Mouse (Mus musculus) midbrain, embryonic 11.5 days (tissue): ENCODE measurements around the gene Aplp1. TPM values are rescaled to one million over a fixed set of nuclear protein-coding genes. Genes with fewer than 3 reads are reported as not detected.

Experiments
- ATAC-seq: fragments of 200-750 bp; cut with Nextera tagmentation; 2 replicates; pipeline ENCODE4 v1.8.0; 2017; ENCODE audit warnings: moderate TSS enrichment, moderate library complexity; ENCODE audit not compliant: low FRiP score
- DNase-seq: peaks from one replicate; pipeline ENCODE4 v3.0.0; 2015; ENCODE audit warnings: low spot score; ENCODE audit errors: missing footprints
- H3K27ac ChIP-seq: fragments of 300-500 bp; sonication (generic); 2 replicates; pipeline ENCODE4 v1.5.1; 2014; ENCODE audit warnings: low read depth, low read length
- H3K27me3 ChIP-seq: fragments of 300-500 bp; sonication (generic); 2 replicates; pipeline ENCODE4 v1.6.1; 2014; ENCODE audit warnings: mild to moderate bottlenecking, low read length, moderate library complexity, mixed read lengths; ENCODE audit not compliant: control insufficient read depth, insufficient read depth
- H3K36me3 ChIP-seq: fragments of 300-500 bp; sonication (generic); 2 replicates; pipeline ENCODE4 v1.6.1; 2014; ENCODE audit warnings: mild to moderate bottlenecking, low read length, moderate library complexity, mixed read lengths; ENCODE audit not compliant: control insufficient read depth, insufficient read depth
- H3K4me1 ChIP-seq: fragments of 300-500 bp; sonication (generic); 2 replicates; pipeline ENCODE4 v1.6.1; 2014; ENCODE audit warnings: low read length; ENCODE audit not compliant: control insufficient read depth, insufficient read depth
- H3K4me2 ChIP-seq: fragments of 300-500 bp; sonication (generic); 2 replicates; pipeline ENCODE4 v1.6.1; 2014; ENCODE audit warnings: mild to moderate bottlenecking, moderate library complexity
- H3K4me3 ChIP-seq: fragments of 300-500 bp; sonication (generic); 2 replicates; pipeline ENCODE4 v1.5.1; 2014; ENCODE audit warnings: low read depth, low read length
- H3K9ac ChIP-seq: fragments of 300-500 bp; sonication (generic); 2 replicates; pipeline ENCODE4 v1.6.1; 2014; ENCODE audit warnings: low read length
- H3K9me3 ChIP-seq: fragments of 300-500 bp; sonication (generic); 2 replicates; pipeline ENCODE4 v1.6.1; 2016; ENCODE audit warnings: low read length; ENCODE audit not compliant: control insufficient read depth
- WGBS: fragments of 180-500 bp; shearing (Covaris S2); extraction: QIAGEN DNeasy Blood & Tissue Kit; methylation state at CpG from one replicate; pipeline ENCODE4 v1.1.7; 2014; 5-methylcytosine and 5-hydroxymethylcytosine counted together
- polyA plus RNA-seq: library from polyadenylated mRNA; unstranded; fragments of >200 nt; fragmentation: Nextera tagmentation; extraction: Ambion mirVana; gene quantifications from 2 replicates; pipeline ENCODE4 v1.2.1, GENCODE M21; 2014

The Aplp1 gene
- polyA plus RNA-seq, 1 experiment from 2014 or later: 134 TPM

DNA sequence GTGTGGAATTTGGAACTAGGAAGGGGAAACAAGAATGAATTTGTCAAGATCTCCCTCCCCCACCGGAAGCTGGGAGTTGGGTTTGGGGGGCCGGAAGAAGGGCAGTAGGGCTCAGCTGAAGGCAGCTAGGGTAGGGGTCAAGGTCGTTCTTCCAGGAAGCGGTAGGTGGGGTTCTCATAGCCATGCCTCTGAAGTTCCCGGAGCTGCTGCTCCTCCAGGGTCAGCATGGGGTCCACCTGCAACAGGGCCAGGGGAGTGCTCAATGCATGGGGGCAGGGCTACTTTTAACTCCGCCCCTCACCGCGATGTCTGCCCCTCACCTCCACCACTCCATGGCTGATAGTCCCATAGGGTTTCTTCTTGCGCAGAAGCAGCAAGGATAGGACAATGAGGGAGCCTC is 10.2 kb downstream of the Aplp1 start:
- Histone ChIP-seq H3K36me3 (0 out of 2 replicates have a peak, but pooled peaks cover 3% of the 10 kb centered on the region), H3K9ac (no peak overlapping the region), H3K27me3 (no peaks in the 10 kb centered on the region), H3K4me3 (no peak overlapping the region), H3K27ac (no peak overlapping the region), H3K4me1 (no peaks in the 10 kb centered on the region), H3K9me3 (no peaks in the 10 kb centered on the region), H3K4me2 (no peak overlapping the region)
- no peak for DNase-seq
- no peak for ATAC-seq
- WGBS: 64% methylated on average over 9 of the region's 9 CpGs

DNA sequence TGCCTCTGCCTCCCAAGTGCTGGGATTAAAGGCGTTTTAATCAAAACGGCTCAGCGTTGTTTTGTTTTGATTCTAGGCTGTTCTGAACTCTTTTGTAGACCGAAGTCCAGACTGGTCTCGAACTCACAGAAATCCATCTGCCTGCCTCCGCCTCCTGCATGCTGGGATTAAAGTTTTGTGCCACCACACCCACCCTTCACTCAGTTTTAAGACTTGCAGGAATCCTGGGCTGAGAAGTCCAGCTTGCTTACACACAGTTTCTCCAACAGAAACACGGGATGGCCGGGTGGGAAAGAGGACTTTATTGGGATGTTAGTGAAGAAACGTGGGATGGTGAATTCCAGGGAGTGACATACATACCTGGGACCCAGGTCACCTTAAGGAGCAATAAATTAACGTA is 10.6 kb downstream of the Aplp1 start:
- Histone ChIP-seq H3K9me3 (no peaks in the 10 kb centered on the region), H3K4me3 (no peak overlapping the region), H3K27ac (no peak overlapping the region), H3K4me1 (no peaks in the 10 kb centered on the region), H3K27me3 (no peaks in the 10 kb centered on the region), H3K9ac (no peak overlapping the region), H3K4me2 (no peak overlapping the region), H3K36me3 (0 out of 2 replicates have a peak, but pooled peaks cover 3% of the 10 kb centered on the region)
- WGBS: 73% methylated on average over 10 of the region's 10 CpGs
- no peak for ATAC-seq
- DNase-seq: no peak

DNA sequence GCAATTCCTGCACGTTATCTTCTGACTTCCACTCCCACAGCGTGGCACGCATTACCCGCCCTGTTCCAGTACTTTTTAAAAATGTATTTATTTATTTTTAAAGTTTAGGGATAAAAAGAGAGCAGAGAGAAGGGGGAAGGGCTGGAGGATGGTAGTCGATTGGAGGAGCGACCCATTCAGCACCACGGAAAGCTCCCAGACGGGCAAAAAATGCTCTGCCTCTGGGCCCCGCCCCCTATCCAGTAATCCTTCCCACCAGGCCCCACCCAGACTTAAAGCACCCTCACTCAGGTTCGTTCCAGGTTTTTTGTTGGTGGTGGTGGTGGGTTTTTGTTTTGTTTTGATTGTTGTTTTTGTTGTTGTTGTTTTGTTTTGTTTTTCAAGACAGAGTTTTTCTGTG is 11.1 kb downstream of the Aplp1 start:
- H3K9ac ChIP-seq: no peak overlapping the region
- 0 out of 2 replicates have a peak, but pooled peaks cover 3% of the 10 kb centered on the region for H3K36me3 ChIP-seq
- WGBS: 6% methylated on average over 10 of the region's 10 CpGs
- no peaks in the 10 kb centered on the region for H3K9me3 ChIP-seq
- ATAC-seq (no peak), DNase-seq (no peak)
- no peaks in the 10 kb centered on the region for H3K4me1 ChIP-seq
- H3K27ac ChIP-seq: no peak overlapping the region
- no peak overlapping the region for H3K4me3 ChIP-seq
- H3K4me2 ChIP-seq: no peak overlapping the region
- H3K27me3 ChIP-seq: no peaks in the 10 kb centered on the region

DNA sequence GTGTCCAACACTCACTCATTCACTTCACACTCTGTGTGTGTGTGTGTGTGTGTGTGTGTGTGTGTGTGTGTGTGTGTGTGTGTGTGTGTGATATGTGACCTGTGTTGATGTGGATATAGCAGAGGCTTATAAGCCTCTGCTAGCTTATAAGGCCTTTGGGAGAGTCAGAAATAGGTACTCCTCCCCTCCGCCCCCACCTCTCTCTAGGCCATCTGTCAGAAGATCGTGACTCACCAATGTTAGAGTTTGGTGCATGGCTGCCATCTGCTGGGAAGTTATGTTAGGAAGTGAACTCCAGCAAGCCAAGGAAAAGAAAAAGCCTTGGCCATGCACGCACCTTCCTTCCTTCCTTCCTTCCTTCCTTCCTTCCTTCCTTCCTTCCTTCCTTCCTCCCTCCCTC is 13.5 kb downstream of the Aplp1 start:
- Histone ChIP-seq H3K9ac (no peak overlapping the region), H3K4me2 (no peak overlapping the region), H3K36me3 (no peaks in the 10 kb centered on the region), H3K27ac (no peak overlapping the region), H3K4me1 (no peaks in the 10 kb centered on the region), H3K27me3 (no peaks in the 10 kb centered on the region), H3K4me3 (no peak overlapping the region), H3K9me3 (no peaks in the 10 kb centered on the region)
- WGBS: 23% methylated on average over 3 of the region's 3 CpGs
- ATAC-seq (peak; percentile 63; the same call in 1 of the 2 replicates), DNase-seq (no peak)

DNA sequence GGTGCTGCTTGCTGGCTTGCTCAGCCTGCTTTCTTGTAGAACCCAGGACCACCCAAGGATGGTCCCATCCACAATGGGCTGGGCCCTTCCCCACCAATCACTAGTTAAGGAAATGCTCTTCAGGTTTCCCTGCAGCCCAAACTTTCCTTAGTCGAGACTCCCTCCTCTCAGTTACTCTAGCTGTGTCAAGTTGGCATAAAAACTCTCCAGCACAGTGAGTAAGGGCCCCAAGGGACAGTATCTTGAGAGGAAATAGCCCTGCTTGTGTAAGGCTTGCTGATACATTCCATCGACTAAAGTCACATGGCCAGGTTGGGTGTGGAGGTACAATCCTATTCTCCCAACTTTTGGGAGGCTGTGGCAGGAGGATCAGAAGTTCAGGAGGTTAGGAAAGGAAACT is 15.1 kb downstream of the Aplp1 start:
- Histone ChIP-seq H3K36me3 (no peaks in the 10 kb centered on the region), H3K9me3 (no peaks in the 10 kb centered on the region), H3K27ac (no peak overlapping the region), H3K9ac (no peak overlapping the region), H3K4me3 (no peak overlapping the region), H3K4me1 (no peaks in the 10 kb centered on the region), H3K27me3 (no peaks in the 10 kb centered on the region), H3K4me2 (no peak overlapping the region)
- DNase-seq (no peak), ATAC-seq (no peak)
- WGBS: 63% methylated on average over 2 of the region's 2 CpGs

DNA sequence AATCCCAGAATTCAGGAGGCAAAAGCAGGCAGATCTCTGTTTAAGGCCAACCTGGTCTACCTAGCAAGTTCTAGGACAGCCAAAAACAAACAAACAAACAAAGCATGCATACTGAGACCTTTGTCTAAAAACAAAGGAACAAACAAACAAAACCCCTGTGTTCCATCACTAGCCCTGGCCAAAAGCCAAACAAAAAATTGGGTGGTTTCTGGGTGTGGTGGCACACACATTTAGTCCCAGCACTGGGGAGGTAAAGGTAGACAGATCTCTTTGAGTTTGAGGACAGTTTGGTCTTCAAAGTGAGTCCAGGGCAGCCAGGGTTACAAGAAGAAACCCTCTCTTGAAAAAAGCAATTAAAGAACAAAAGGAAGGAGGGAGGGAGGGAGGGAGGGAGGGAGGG is 16.0 kb downstream of the Aplp1 start:
- DNase-seq (no peak), ATAC-seq (no peak)
- Histone ChIP-seq H3K36me3 (no peaks in the 10 kb centered on the region), H3K4me2 (no peak overlapping the region), H3K27ac (no peak overlapping the region), H3K4me3 (no peak overlapping the region), H3K9me3 (no peaks in the 10 kb centered on the region), H3K27me3 (no peaks in the 10 kb centered on the region), H3K9ac (no peak overlapping the region), H3K4me1 (no peaks in the 10 kb centered on the region)

DNA sequence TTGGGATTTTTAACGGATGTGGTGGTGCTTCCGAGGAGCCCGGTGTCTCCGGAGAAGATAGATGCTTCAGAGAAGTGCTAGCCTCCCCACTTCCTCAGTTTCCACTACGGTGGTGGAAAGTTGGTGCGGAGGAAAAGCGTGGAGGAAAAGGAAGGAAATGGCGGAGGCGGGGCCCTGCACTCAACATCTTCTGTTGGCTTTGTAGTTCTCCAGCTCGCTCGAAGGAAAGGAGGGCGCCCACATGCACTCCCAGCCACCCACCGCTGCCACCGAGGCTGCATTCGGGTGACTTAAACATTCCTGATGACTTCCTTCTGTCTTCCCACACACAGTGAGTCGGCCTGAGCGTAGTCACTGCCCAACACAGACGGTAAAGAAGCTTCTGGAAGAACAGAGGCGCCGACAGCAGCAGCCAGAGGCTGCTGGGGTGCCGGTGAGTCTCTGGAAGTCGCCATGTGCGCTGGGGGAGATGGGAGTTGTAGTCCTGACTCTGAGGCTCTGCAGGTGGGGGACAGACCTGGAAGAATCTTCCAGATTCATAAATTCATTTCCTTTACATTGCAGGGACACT is 22.2 kb downstream of the Aplp1 start:
- Histone ChIP-seq H3K27ac (no peak overlapping the region), H3K4me3 (peak overlapping the region; percentile 53), H3K9me3 (no peaks in the 10 kb centered on the region), H3K4me2 (peak overlapping the region; percentile 95), H3K9ac (0 out of 2 replicates have a peak overlapping the region, but pooled peaks have one; percentile 73), H3K27me3 (no peaks in the 10 kb centered on the region), H3K36me3 (no peaks in the 10 kb centered on the region), H3K4me1 (peaks cover 8% of the 10 kb centered on the region)
- ATAC-seq (no peak), DNase-seq (no peak)
- 48% methylated on average over 22 of the region's 23 CpGs for WGBS

DNA sequence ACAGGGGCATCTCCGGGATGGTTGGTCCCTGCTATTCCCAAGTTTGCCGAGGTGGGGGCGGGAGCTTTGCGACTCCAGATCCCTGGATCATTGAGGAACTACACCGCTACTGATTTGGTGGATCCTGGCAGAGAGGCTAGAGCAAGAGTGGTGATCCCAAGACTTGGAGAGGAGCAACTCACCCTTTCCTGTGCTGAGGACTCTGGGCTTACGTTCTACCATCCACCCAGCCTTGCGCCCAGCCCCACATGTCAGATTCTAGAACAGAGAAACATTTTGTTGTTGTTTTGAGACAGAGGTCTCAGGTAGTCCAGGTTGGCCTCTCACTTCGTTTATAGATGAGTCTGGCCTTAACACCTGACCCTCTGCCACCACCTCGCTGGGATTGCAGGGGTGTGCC is 22.8 kb downstream of the Aplp1 start:
- ATAC-seq (peak; percentile 57), DNase-seq (peak; percentile 89)
- peaks cover 8% of the 10 kb centered on the region for H3K4me1 ChIP-seq
- H3K4me3 ChIP-seq: peak overlapping the region; percentile 53
- WGBS: 13% methylated on average over 9 of the region's 9 CpGs
- no peaks in the 10 kb centered on the region for H3K27me3 ChIP-seq
- H3K36me3 ChIP-seq: no peaks in the 10 kb centered on the region
- H3K9ac ChIP-seq: peak overlapping the region; percentile 73
- H3K9me3 ChIP-seq: no peaks in the 10 kb centered on the region
- H3K27ac ChIP-seq: no peak overlapping the region
- H3K4me2 ChIP-seq: peak overlapping the region; percentile 95

DNA sequence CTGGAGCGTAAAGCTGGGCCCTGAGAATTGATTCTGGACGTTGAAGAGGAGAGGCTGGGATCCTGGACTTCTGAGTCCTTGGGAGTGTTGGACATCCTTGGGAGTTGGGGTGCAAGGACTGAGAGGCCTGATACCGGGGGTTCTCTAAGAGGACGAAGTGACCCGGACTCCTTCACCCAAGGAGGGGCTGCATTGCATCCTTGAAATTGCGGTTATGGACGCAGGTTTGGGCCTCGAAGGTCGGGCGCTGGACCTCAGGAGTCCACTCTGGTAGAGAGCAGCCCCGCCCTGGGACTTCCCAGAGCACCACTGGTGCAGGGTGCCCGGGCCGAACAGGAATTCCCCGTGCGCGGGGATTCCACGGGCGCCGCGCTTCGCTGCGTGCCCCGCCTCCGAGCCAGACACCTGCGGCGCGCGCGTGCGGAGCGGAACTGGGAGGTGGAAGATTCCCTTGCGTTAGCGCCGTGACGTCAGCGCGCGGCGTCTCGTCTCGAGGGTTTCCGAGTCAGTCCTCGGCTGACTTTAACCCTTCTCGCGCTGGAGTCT is 23.4 kb downstream of the Aplp1 start:
- no peaks in the 10 kb centered on the region for H3K36me3 ChIP-seq
- ATAC-seq: peak; percentile 87
- WGBS: under 1% methylated on average over 45 of the region's 45 CpGs
- H3K27ac ChIP-seq: no peak overlapping the region
- H3K4me2 ChIP-seq: peak overlapping the region; percentile 95
- peak overlapping the region; percentile 73 for H3K9ac ChIP-seq
- H3K4me3 ChIP-seq: peak overlapping the region; percentile 53
- H3K9me3 ChIP-seq: no peaks in the 10 kb centered on the region
- H3K4me1 ChIP-seq: peaks cover 8% of the 10 kb centered on the region
- no peaks in the 10 kb centered on the region for H3K27me3 ChIP-seq
- DNase-seq: peak; percentile 99
